Mouse (Mus musculus) liver, embryonic 14.5 days (tissue): ENCODE data around the gene Mettl8. TPM values are rescaled to one million over a fixed set of nuclear protein-coding genes. Genes with fewer than 3 reads are reported as not detected.

Experiments
- ATAC-seq: fragments of 200-750 bp; cut with Nextera tagmentation; 2 replicates; pipeline ENCODE4 v1.8.0; 2017; ENCODE audit warnings: moderate number of reproducible peaks, mild to moderate bottlenecking, moderate library complexity; ENCODE audit not compliant: insufficient read depth
- DNase-seq, 3 experiments: peaks; one replicate each; pipeline ENCODE4 v3.0.0-alpha.2; 2012 to 2013; ENCODE audit warnings: low read depth in 3 of 3, low spot score in 3 of 3
- H3K27ac ChIP-seq: fragments of 300-500 bp; sonication (generic); 2 replicates; pipeline ENCODE4 v1.5.1; 2014; ENCODE audit warnings: moderate library complexity, mild to moderate bottlenecking, control low read depth, inconsistent platforms
- H3K27me3 ChIP-seq: fragments of 300-500 bp; sonication (generic); 2 replicates; pipeline ENCODE4 v1.6.1; 2014; ENCODE audit warnings: mild to moderate bottlenecking, low read length, moderate library complexity; ENCODE audit not compliant: control insufficient read depth, insufficient read depth
- H3K36me3 ChIP-seq: fragments of 300-500 bp; sonication (generic); replicated peaks from 2 replicates; pipeline ENCODE4 v1.6.1; 2014; ENCODE audit warnings: low read depth; ENCODE audit not compliant: control insufficient read depth, insufficient read depth
- H3K4me1 ChIP-seq, 2 experiments: fragments of 200-500 bp in 1 of 2; fragments of 300-500 bp in 1 of 2; sonication (generic) in 1 of 2; replicated peaks; 2 replicates each; pipeline ENCODE4 v1.6.1; 2012 to 2014; ENCODE audit warnings: antibody characterized with exemption in 1 of 2, inconsistent platforms in 1 of 2, low read length in 1 of 2; ENCODE audit not compliant: control insufficient read depth in 2 of 2, insufficient read depth in 2 of 2
- H3K4me2 ChIP-seq: fragments of 300-500 bp; sonication (generic); 2 replicates; pipeline ENCODE4 v1.6.1; 2014; ENCODE audit warnings: low read depth, mild to moderate bottlenecking, control low read depth, moderate library complexity
- H3K4me3 ChIP-seq, 2 experiments: fragments of 200-500 bp in 1 of 2; fragments of 300-500 bp in 1 of 2; sonication (generic) in 1 of 2; 2 replicates each; pipeline ENCODE4 v1.5.1; 2012 to 2014; ENCODE audit warnings: low read depth in 2 of 2, low read length in 2 of 2, mild to moderate bottlenecking in 2 of 2, control low read depth in 1 of 2, inconsistent platforms in 1 of 2, moderate library complexity in 1 of 2; ENCODE audit not compliant: insufficient read depth in 1 of 2
- H3K9ac ChIP-seq: fragments of 300-500 bp; sonication (generic); replicated peaks from 2 replicates; pipeline ENCODE4 v1.6.1; 2014; ENCODE audit warnings: mild to moderate bottlenecking, control low read depth, moderate library complexity
- H3K9me3 ChIP-seq: fragments of 300-500 bp; sonication (generic); 2 replicates; pipeline ENCODE4 v1.6.1; 2016; ENCODE audit warnings: low read length, mixed read lengths; ENCODE audit not compliant: control insufficient read depth
- CTCF ChIP-seq: IDR thresholded peaks from 2 replicates; pipeline ENCODE4 v1.5.1; 2016; ENCODE audit warnings: antibody characterized with exemption, low read depth, control low read depth
- EP300 ChIP-seq: IDR thresholded peaks from 2 replicates; pipeline ENCODE4 v1.6.1; 2016; ENCODE audit warnings: antibody characterized with exemption, low read depth
- WGBS: fragments of 180-500 bp; shearing (Covaris S2); extraction: QIAGEN DNeasy Blood & Tissue Kit; methylation state at CpG from one replicate; pipeline ENCODE4 v1.1.7; 2014; ENCODE audit not compliant: insufficient replicate concordance; 5-methylcytosine and 5-hydroxymethylcytosine counted together
- polyA plus RNA-seq, 2 experiments: library from polyadenylated mRNA; depleted of rRNA in 1 of 2; stranded (reverse) in 1 of 2; unstranded in 1 of 2; fragments of >200 nt; fragmentation: Nextera tagmentation in 1 of 2; extraction: Ambion mirVana in 1 of 2; gene quantifications; 2 replicates each; pipeline versions ENCODE4 v1.2.1 to v1.2.3; 2012 to 2014

The Mettl8 gene
- polyA plus RNA-seq, 2 experiments, result 5.3 to 9.7 TPM

GRCm38 (mm10) chr2:70934772-70935171 is 120.6 kb downstream of the Mettl8 start:
- no peaks in the 10 kb centered on the region for H3K27me3 ChIP-seq
- TF ChIP-seq CTCF (no peak), EP300 (no peak)
- H3K4me2 ChIP-seq, result no peak overlapping the region
- no peaks in the 10 kb centered on the region for H3K36me3 ChIP-seq
- no peak overlapping the region for H3K27ac ChIP-seq
- ATAC-seq (no peak), DNase-seq (no peak)
- H3K4me1 ChIP-seq, result peaks cover 8 to 9% of the 10 kb centered on the region in 2 experiments
- no peak overlapping the region for H3K9ac ChIP-seq
- WGBS, result 64% methylated on average over 8 of the region's 8 CpGs
- H3K4me3 ChIP-seq, result no peak overlapping the region
- no peaks in the 10 kb centered on the region for H3K9me3 ChIP-seq

- no peak for ATAC-seq
These were observed 121.9 kb downstream of the Mettl8 start for GRCm38 (mm10) chr2:70933516-70933915.

GRCm38 (mm10) chr2:70932965-70933364 is 122.4 kb downstream of the Mettl8 start:
- Histone ChIP-seq H3K9ac (no peak overlapping the region), H3K4me3 (no peak overlapping the region), H3K4me1 (no peaks in the 10 kb centered on the region), H3K4me2 (no peak overlapping the region), H3K27me3 (no peaks in the 10 kb centered on the region), H3K27ac (no peak overlapping the region), H3K9me3 (no peaks in the 10 kb centered on the region), H3K36me3 (no peaks in the 10 kb centered on the region)
- TF ChIP-seq CTCF (no peak), EP300 (no peak)
- ATAC-seq, result no peak
- no peak for DNase-seq
- 50% methylated on average over 4 of the region's 4 CpGs for whole genome bisulfite sequencing

More at GRCm38 (mm10) chr2:70933516-70933915, 121.9 kb downstream of the Mettl8 start:
- H3K9me3 ChIP-seq, result no peaks in the 10 kb centered on the region
- no peaks in the 10 kb centered on the region for H3K36me3 ChIP-seq
- H3K9ac ChIP-seq, result no peak overlapping the region
- no peak for TF ChIP-seq EP300
- no peak for TF ChIP-seq CTCF
- H3K27ac ChIP-seq, result no peak overlapping the region
- H3K4me2 ChIP-seq, result no peak overlapping the region
- H3K4me1 ChIP-seq, result no peaks in the 10 kb centered on the region
- no peak for DNase-seq
- no peaks in the 10 kb centered on the region for H3K27me3 ChIP-seq
- H3K4me3 ChIP-seq, result no peak overlapping the region
- 85% methylated on average over 1 of the region's 1 CpGs for WGBS

- DNase-seq, result no peak
- no peak for ATAC-seq
- 58% methylated on average over 11 of the region's 11 CpGs for WGBS
- Histone ChIP-seq H3K4me1 (no peaks in the 10 kb centered on the region), H3K9me3 (no peaks in the 10 kb centered on the region), H3K36me3 (no peaks in the 10 kb centered on the region), H3K27me3 (no peaks in the 10 kb centered on the region), H3K27ac (no peak overlapping the region), H3K9ac (no peak overlapping the region), H3K4me3 (no peak overlapping the region), H3K4me2 (no peak overlapping the region)
- TF ChIP-seq CTCF (no peak), EP300 (no peak)
These were observed 124.6 kb downstream of the Mettl8 start for GRCm38 (mm10) chr2:70930631-70931288.

- H3K9me3 ChIP-seq, result no peaks in the 10 kb centered on the region
- H3K27ac ChIP-seq, result no peak overlapping the region
- H3K4me2 ChIP-seq, result no peak overlapping the region
- WGBS, result 78% methylated on average over 11 of the region's 11 CpGs
- DNase-seq (no peak), ATAC-seq (no peak)
- no peaks in the 10 kb centered on the region for H3K27me3 ChIP-seq
- no peaks in the 10 kb centered on the region for H3K36me3 ChIP-seq
- TF ChIP-seq EP300 (no peak), CTCF (no peak)
- H3K4me3 ChIP-seq, result no peak overlapping the region
- no peak overlapping the region for H3K9ac ChIP-seq
- H3K4me1 ChIP-seq, result no peaks in the 10 kb centered on the region
These were observed 125.7 kb downstream of the Mettl8 start for GRCm38 (mm10) chr2:70929714-70930113.
